Mouse (Mus musculus) Patski (cell line): Measurements from ENCODE around the gene Cdkn2b. TPM values are rescaled to one million over a fixed set of nuclear protein-coding genes. Genes with fewer than 3 reads are reported as not detected.

Experiments
- ATAC-seq: fragments of 100-300 bp; one replicate; pipeline ENCODE4 v1.8.0; 2021
- CTCF ChIA-PET: fragments of 350-600 bp; sonication (Branson Sonifier 250); formaldehyde crosslinking; loops from one replicate; lab custom pipeline; 2022; ENCODE audit warnings: inconsistent platforms; lab: Charles Lee
- POLR2A ChIA-PET: fragments of 350-600 bp; sonication (Branson Sonifier 250); formaldehyde crosslinking; loops from one replicate; lab custom pipeline; 2022; ENCODE audit warnings: antibody characterized with exemption, inconsistent platforms; lab: Charles Lee
- DNase-seq: peaks from one replicate; pipeline ENCODE4 v3.0.0-alpha.2; 2011; ENCODE audit warnings: low read depth, low spot score
- H3K27me3 ChIP-seq: fragments of 371-371 bp; one replicate; pipeline ENCODE4 v1.5.1; 2021
- CTCF ChIP-seq: fragments of 100-300 bp; IDR thresholded peaks from one replicate; pipeline ENCODE4 v1.5.1; 2021
- in situ Hi-C: fragments of 300-500 bp; cut with MboI; formaldehyde crosslinking; loops from 3 replicates; pipeline ENCODE4 v1.11.1; 2018; ENCODE audit warnings: low pct_unique_long_range_greater_than_20kb, mixed read lengths
- polyA plus RNA-seq: library from polyadenylated mRNA; unstranded; gene quantifications from one replicate; pipeline ENCODE4 v1.2.3, GENCODE M21; 2021

Gene Cdkn2b
- 17.7 TPM for polyA plus RNA-seq

GRCm38 (mm10) chr4:89310491-89311254, at the start of gene Cdkn2b:
Cdkn2b (minus strand) TSS chr4:89311039.
- peak; percentile 99 for TF ChIP-seq CTCF
- no peaks in the 10 kb centered on the region for H3K27me3 ChIP-seq
- CTCF ChIA-PET, result interaction anchor here (0.7 to 1.6 kb wide), 10 partner anchors 16 to 216 kb away, joined by 3 to 6 read pairs (median 3); no protein-coding TSS in a partner anchor
- in situ Hi-C loops, result loop anchor here (25.0 kb wide), 1 partner anchor 127 kb away; no protein-coding TSS in a partner anchor
- peak; percentile 50 for DNase-seq
- peak; percentile 95 for ATAC-seq
- POLR2A ChIA-PET, result interaction anchor here (0.6 to 1.0 kb wide), 3 partner anchors 39 to 205 kb away, joined by 3 to 5 read pairs (median 4); no protein-coding TSS in a partner anchor

- DNase-seq, result no peak
- H3K27me3 ChIP-seq, result no peaks in the 10 kb centered on the region
- ATAC-seq, result no peak
- in situ Hi-C loops, result loop anchor here (25.0 kb wide), 1 partner anchor 152 kb away; no protein-coding TSS in a partner anchor
- TF ChIP-seq CTCF, result no peak
- CTCF ChIA-PET, result interaction anchor here (1.3 to 2.5 kb wide), 3 partner anchors 8 to 65 kb away, joined by 4 to 9 read pairs (median 4); no protein-coding TSS in a partner anchor
- POLR2A ChIA-PET, result interaction anchor here (1.0 to 1.9 kb wide), 2 partner anchors 11 to 33 kb away, joined by 3 to 6 read pairs; no protein-coding TSS in a partner anchor
Measured at GRCm38 (mm10) chr4:89360349-89360748, 49.5 kb upstream of the Cdkn2b start.

- ChIA-PET CTCF (interaction anchor here (1.3 kb wide), 1 partner anchor 88 kb away, joined by 3 read pairs; no protein-coding TSS in a partner anchor), POLR2A (interaction anchor here (1.9 kb wide), 1 partner anchor 10 kb away, joined by 6 read pairs; no protein-coding TSS in a partner anchor)
- no peak for DNase-seq
- no peak for TF ChIP-seq CTCF
- no peak for ATAC-seq
- in situ Hi-C loops, result loop anchor here (25.0 kb wide), 1 partner anchor 153 kb away; no protein-coding TSS in a partner anchor
- no peaks in the 10 kb centered on the region for H3K27me3 ChIP-seq
Measured at GRCm38 (mm10) chr4:89359506-89359905, 48.7 kb upstream of the Cdkn2b start.

GRCm38 (mm10) chr4:89353935-89354334, 43.1 kb upstream of the Cdkn2b start:
- DNase-seq, result no peak
- POLR2A ChIA-PET, result interaction anchor here (0.5 to 0.6 kb wide), 2 partner anchors 69 to 73 kb away, joined by 4 to 5 read pairs; no protein-coding TSS in a partner anchor
- peak; percentile 50 for TF ChIP-seq CTCF
- in situ Hi-C loops, result loop anchor here (25.0 kb wide), 1 partner anchor 158 kb away; no protein-coding TSS in a partner anchor
- no peaks in the 10 kb centered on the region for H3K27me3 ChIP-seq
- ATAC-seq, result no peak
- CTCF ChIA-PET, result interaction anchor here (0.8 to 1.7 kb wide), 7 partner anchors 11 to 209 kb away, joined by 3 to 7 read pairs (median 6); partner anchors contain the start of gene Cdkn2a

GRCm38 (mm10) chr4:89353071-89353582, 42.3 kb upstream of the Cdkn2b start:
- ChIA-PET CTCF (interaction anchor here (0.8 to 1.7 kb wide), 7 partner anchors 12 to 208 kb away, joined by 3 to 7 read pairs (median 6); partner anchors contain the start of gene Cdkn2a), POLR2A (interaction anchor here (0.5 to 0.6 kb wide), 2 partner anchors 69 to 74 kb away, joined by 4 to 5 read pairs; no protein-coding TSS in a partner anchor)
- DNase-seq (no peak), ATAC-seq (no peak)
- in situ Hi-C loops, result loop anchor here (25.0 kb wide), 1 partner anchor 159 kb away; no protein-coding TSS in a partner anchor
- H3K27me3 ChIP-seq, result no peaks in the 10 kb centered on the region
- no peak for TF ChIP-seq CTCF

- H3K27me3 ChIP-seq, result no peaks in the 10 kb centered on the region
- in situ Hi-C loops, result loop anchor here (25.0 kb wide), 1 partner anchor 161 kb away; no protein-coding TSS in a partner anchor
- CTCF ChIA-PET, result interaction anchor here (0.8 to 1.0 kb wide), 3 partner anchors 9 to 172 kb away, joined by 3 to 4 read pairs (median 3); no protein-coding TSS in a partner anchor
Measured at GRCm38 (mm10) chr4:89351474-89351873, 40.6 kb upstream of the Cdkn2b start.

GRCm38 (mm10) chr4:89350938-89351451, 40.2 kb upstream of the Cdkn2b start:
- no peak for TF ChIP-seq CTCF
- ATAC-seq (no peak), DNase-seq (no peak)
- ChIA-PET POLR2A (interaction anchor here (1.3 kb wide), 1 partner anchor 40 kb away, joined by 4 read pairs; the partner anchor contains the start of gene Cdkn2b), CTCF (interaction anchor here (1.0 kb wide), 2 partner anchors 53 to 172 kb away, joined by 3 read pairs; no protein-coding TSS in a partner anchor)
- H3K27me3 ChIP-seq, result no peaks in the 10 kb centered on the region
- in situ Hi-C loops, result loop anchor here (25.0 kb wide), 1 partner anchor 161 kb away; no protein-coding TSS in a partner anchor

More at GRCm38 (mm10) chr4:89351474-89351873, 40.6 kb upstream of the Cdkn2b start:
- ATAC-seq, result peak; percentile 67
- peak; percentile 65 for DNase-seq
- no peak for TF ChIP-seq CTCF
- POLR2A ChIA-PET, result no interaction called here

- CTCF ChIA-PET, result interaction anchor here (1.3 to 2.0 kb wide), 3 partner anchors 11 to 205 kb away, joined by 3 to 9 read pairs (median 5); no protein-coding TSS in a partner anchor
- no peak for DNase-seq
- no peaks in the 10 kb centered on the region for H3K27me3 ChIP-seq
- in situ Hi-C loops, result loop anchor here (25.0 kb wide), 1 partner anchor 162 kb away; no protein-coding TSS in a partner anchor
- POLR2A ChIA-PET, result interaction anchor here (1.3 to 2.4 kb wide), 2 partner anchors 9 to 39 kb away, joined by 4 to 6 read pairs; partner anchors contain the start of gene Cdkn2b
- ATAC-seq, result no peak
- TF ChIP-seq CTCF, result no peak
Measured at GRCm38 (mm10) chr4:89350391-89350790, 39.6 kb upstream of the Cdkn2b start.

- no peak for TF ChIP-seq CTCF
- in situ Hi-C loops, result no loop called here
- POLR2A ChIA-PET, result interaction anchor here (2.4 kb wide), 1 partner anchor 11 kb away, joined by 6 read pairs; no protein-coding TSS in a partner anchor
- CTCF ChIA-PET, result interaction anchor here (0.9 to 2.0 kb wide), 9 partner anchors 12 to 183 kb away, joined by 3 to 9 read pairs (median 3); no protein-coding TSS in a partner anchor
- ATAC-seq (peak; percentile 87), DNase-seq (peak; percentile 63)
- no peaks in the 10 kb centered on the region for H3K27me3 ChIP-seq
Measured at GRCm38 (mm10) chr4:89348842-89349241, 38.0 kb upstream of the Cdkn2b start.
